In the genomic region with DNA sequence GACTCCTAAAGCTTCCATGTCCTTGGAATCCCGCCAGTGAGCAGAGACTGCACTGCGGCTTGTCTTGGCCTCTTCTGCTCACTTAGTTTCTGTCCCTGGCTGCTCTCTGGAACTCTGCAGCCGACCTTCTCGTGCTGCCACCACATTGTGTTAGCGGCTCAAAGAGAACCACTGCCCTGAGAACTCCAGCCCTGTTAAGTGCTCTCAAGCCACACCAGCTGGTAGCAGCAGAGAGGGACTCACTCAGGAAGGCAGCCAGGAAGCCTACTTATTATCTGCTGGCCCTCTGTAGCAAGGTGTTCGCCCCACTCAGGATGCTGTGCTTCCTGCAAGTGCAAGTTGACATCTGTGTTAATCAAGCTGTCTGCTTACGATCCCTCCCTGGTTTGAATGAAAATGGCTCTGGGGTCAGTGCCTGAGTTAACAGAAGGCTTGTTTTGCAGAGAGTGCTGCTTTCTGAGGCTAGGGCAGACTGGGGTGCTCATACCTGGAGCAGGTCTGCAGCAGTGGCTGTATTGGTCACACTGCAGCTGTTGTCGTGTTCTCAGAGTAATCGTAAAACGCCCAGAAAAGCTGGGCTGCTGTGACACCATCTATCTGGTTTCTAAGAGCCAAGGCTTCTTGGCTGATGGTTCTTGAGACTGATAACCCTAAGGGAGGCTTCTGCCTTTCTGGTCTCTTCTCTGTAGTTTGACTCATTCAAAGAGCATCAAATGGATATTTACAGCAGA, we compare ENCODE assay signal across 8 mouse cellular contexts. TPM values are rescaled to one million over a fixed set of nuclear protein-coding genes. Genes with fewer than 3 reads are reported as not detected.
DNase-seq lines count a peak whose midpoint lies in the region; ATAC-seq and TF ChIP-seq lines count a peak whose summit lies in the region.

No protein-coding gene starts in this region.

- peak overlapping the region; percentile 68 for H3K9ac ChIP-seq in liver, embryonic 12.5 days

- peaks cover 46% of the 10 kb centered on the region for H3K36me3 ChIP-seq in liver, embryonic 12.5 days

- TF ChIP-seq POLR2A in bone marrow, adult 2 months (IDR thresholded peaks at IDR 0.05; ENCODE audit: borderline replicate concordance, control insufficient read depth, low read depth, low read length): no peak

- peak overlapping the region; percentile 0 for H3K4me3 ChIP-seq in bone marrow, adult 2 months (replicated peaks; ENCODE audit: control insufficient read depth, low read depth, low read length)
- H3K4me3 ChIP-seq in liver, embryonic 12.5 days: peak overlapping the region; percentile 46

- peak; percentile 61 for ATAC-seq in liver, embryonic 12.5 days

- peak overlapping the region; percentile 54 for H3K27ac ChIP-seq in bone marrow, adult 2 months (ENCODE audit: control insufficient read depth, insufficient read depth, low read depth, low read length, poor library complexity)
- peak overlapping the region; percentile 100 for H3K27ac ChIP-seq in liver, embryonic 12.5 days

- H3K4me2 ChIP-seq in liver, embryonic 12.5 days: peak overlapping the region; percentile 79

- DNase-seq in layer of hippocampus, adult 9-11 months: peak; percentile 32
- no peak for DNase-seq in layer of hippocampus, adult 9-10 months (ENCODE audit: low spot score)
- DNase-seq in gastrocnemius, postnatal 25 days: peak; percentile 61
- DNase-seq in kidney, adult 11 months: peak; percentile 22
- peak; percentile 44 for DNase-seq in ovary, postnatal 36 days (ENCODE audit: low spot score)
- no peak for DNase-seq in thymus, postnatal 14 days

- H3K27me3 ChIP-seq in liver, embryonic 12.5 days (replicated peaks): no peaks in the 10 kb centered on the region

- H3K9me3 ChIP-seq in liver, embryonic 12.5 days (replicated peaks): no peaks in the 10 kb centered on the region

- no peak for TF ChIP-seq CTCF in bone marrow, adult 2 months (IDR thresholded peaks at IDR 0.05; ENCODE audit: control insufficient read depth, insufficient read depth, low read length)

- peaks cover 3% of the 10 kb centered on the region; the same call in 1 of the 2 replicates for H3K4me1 ChIP-seq in bone marrow, adult 2 months (ENCODE audit: control insufficient read depth, insufficient read depth, low read length)
- peaks cover 76% of the 10 kb centered on the region for H3K4me1 ChIP-seq in liver, embryonic 12.5 days

- 28% methylated on average over 10 of the region's 10 CpGs for WGBS in bone marrow, adult 2 months
- 23% methylated on average over 10 of the region's 10 CpGs for WGBS in liver, embryonic 12.5 days (ENCODE audit: insufficient replicate concordance)

RNA-seq across cellular contexts. Expression of a gene that starts 15.3 kb away (rescaled TPM):
- 47.0 and 54.2 TPM in 2 replicates for polyA plus RNA-seq in bone marrow, adult 2 months (2011; ENCODE audit: insufficient read depth, insufficient read length, low replicate concordance, missing spikeins)
- total RNA-seq in gastrocnemius, postnatal 25 days (2021): 10 to 100 TPM; 75.0 to 88.3 TPM
- polyA plus RNA-seq in liver, embryonic 12.5 days (2016; fragmentation: Nextera tagmentation; extraction: Ambion mirVana): 63.9 and 67.6 TPM in 2 replicates

Comparison
In these comparisons a context has a peak if more than half of its experiments do, and no peak if none do; other contexts are left out.
1. DNase-seq: peak in layer of hippocampus, adult 9-11 months (single experiment), gastrocnemius, postnatal 25 days (single experiment), kidney, adult 11 months (single experiment) and ovary, postnatal 36 days (single experiment); none in layer of hippocampus, adult 9-10 months (single experiment) and thymus, postnatal 14 days (single experiment).